Mouse (Mus musculus): Measurements from ENCODE around the gene Cacna1e.

GRCm38 (mm10) chr1:154791544-154792174, 92.6 kb downstream of the Cacna1e start:
- TF ChIP-seq POLR2A (IDR thresholded peaks at IDR 0.05; ENCODE audit: borderline replicate concordance, extremely low read depth, insufficient read depth, insufficient read length, poor library complexity, severe bottlenecking) (no peak), CTCF (IDR thresholded peaks at IDR 0.05; ENCODE audit: borderline replicate concordance, extremely low read depth, insufficient read depth, insufficient read length) (no peak)

All from brain, embryonic 14.5 days (tissue).